Mouse (Mus musculus) hindbrain, postnatal 0 days (tissue): ENCODE data around the gene Itga2b. TPM values are rescaled to one million over a fixed set of nuclear protein-coding genes. Genes with fewer than 3 reads are reported as not detected.
A peak's percentile ranks its signal among the peaks of the same experiment; 100 is the strongest.

Experiments
- ATAC-seq: fragments of 200-750 bp; cut with Nextera tagmentation; 2 replicates; pipeline ENCODE4 v1.8.0; 2017; ENCODE audit warnings: mild to moderate bottlenecking, moderate TSS enrichment, moderate library complexity
- DNase-seq: peaks from one replicate; pipeline ENCODE4 v3.0.0-alpha.2; 2015; ENCODE audit warnings: low spot score
- H3K27ac ChIP-seq: fragments of 300-500 bp; sonication (generic); 2 replicates; pipeline ENCODE4 v1.5.1; 2014; ENCODE audit warnings: mild to moderate bottlenecking
- H3K27me3 ChIP-seq: fragments of 300-500 bp; sonication (generic); 2 replicates; pipeline ENCODE4 v1.6.1; 2014; ENCODE audit warnings: low read length, mixed read lengths; ENCODE audit not compliant: insufficient read depth
- H3K36me3 ChIP-seq: fragments of 300-500 bp; sonication (generic); 2 replicates; pipeline ENCODE4 v1.6.1; 2014; ENCODE audit warnings: low read length, mixed read lengths; ENCODE audit not compliant: insufficient read depth
- H3K4me1 ChIP-seq: fragments of 300-500 bp; sonication (generic); 2 replicates; pipeline ENCODE4 v1.6.1; 2014; ENCODE audit warnings: antibody characterized with exemption, low read length, mixed read lengths; ENCODE audit not compliant: insufficient read depth
- H3K4me2 ChIP-seq: fragments of 300-500 bp; sonication (generic); 2 replicates; pipeline ENCODE4 v1.6.1; 2014; ENCODE audit warnings: low read depth, mild to moderate bottlenecking, low read length, moderate library complexity, mixed read lengths
- H3K4me3 ChIP-seq: fragments of 300-500 bp; sonication (generic); 2 replicates; pipeline ENCODE4 v1.5.1; 2014; ENCODE audit warnings: low read length
- H3K9ac ChIP-seq: fragments of 300-500 bp; sonication (generic); replicated peaks from 2 replicates; pipeline ENCODE4 v1.6.1; 2014; ENCODE audit warnings: mild to moderate bottlenecking, low read length, moderate library complexity, mixed read lengths
- H3K9me3 ChIP-seq: fragments of 300-500 bp; sonication (generic); 2 replicates; pipeline ENCODE4 v1.6.1; 2016; ENCODE audit warnings: low read length, mixed read lengths
- CTCF ChIP-seq: IDR thresholded peaks from 2 replicates; pipeline ENCODE4 v1.5.1; 2016; ENCODE audit warnings: antibody characterized with exemption, control low read depth, low read depth
- WGBS: fragments of 180-500 bp; shearing (Covaris S2); extraction: QIAGEN DNeasy Blood & Tissue Kit; methylation state at CpG from one replicate; pipeline ENCODE4 v1.1.7; 2014; 5-methylcytosine and 5-hydroxymethylcytosine counted together
- polyA plus RNA-seq: library from polyadenylated mRNA; unstranded; fragments of >200 nt; fragmentation: Nextera tagmentation; extraction: Ambion mirVana; gene quantifications from 2 replicates; pipeline ENCODE4 v1.2.1, GENCODE M21; 2015
- total RNA-seq: library from RNA; depleted of rRNA; stranded (reverse); fragments of >200 nt; gene quantifications from 2 replicates; pipeline ENCODE4 v1.2.3, GENCODE M21; 2014

Itga2b gene
- total and polyA plus RNA-seq, 2 experiments from 2014 or later: 3.5 to 13.7 TPM

DNA sequence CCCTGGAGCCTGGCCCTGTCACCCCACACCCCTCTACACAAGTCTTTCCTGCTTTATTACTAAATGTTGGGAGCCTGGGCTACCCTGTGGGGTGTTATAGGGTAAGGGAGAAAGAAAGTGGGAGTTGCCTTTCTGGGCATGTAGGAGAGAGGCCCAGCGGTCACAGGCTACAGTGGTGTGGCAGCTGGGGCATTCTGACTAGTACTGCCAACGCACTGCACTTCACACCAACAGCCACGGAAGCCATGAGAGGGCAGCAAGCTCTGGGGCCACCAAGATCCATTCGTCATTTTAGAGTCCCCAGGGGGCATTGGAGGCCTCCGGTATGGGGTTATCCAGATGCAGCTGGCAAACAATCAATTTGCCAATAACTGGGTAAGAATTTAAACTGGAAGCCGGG, 27.8 kb downstream of the Itga2b start:
- no peak for TF ChIP-seq CTCF
- peaks cover 25% of the 10 kb centered on the region; the same call in 1 of the 2 replicates for H3K4me1 ChIP-seq
- ATAC-seq (no peak), DNase-seq (no peak)
- no peaks in the 10 kb centered on the region for H3K9me3 ChIP-seq
- no peak overlapping the region for H3K9ac ChIP-seq
- no peak overlapping the region for H3K27ac ChIP-seq
- no peak overlapping the region for H3K4me2 ChIP-seq
- WGBS: 82% methylated on average over 6 of the region's 6 CpGs
- H3K36me3 ChIP-seq: peaks cover 38% of the 10 kb centered on the region; the same call in 1 of the 2 replicates
- no peak overlapping the region for H3K4me3 ChIP-seq
- H3K27me3 ChIP-seq: no peaks in the 10 kb centered on the region

DNA sequence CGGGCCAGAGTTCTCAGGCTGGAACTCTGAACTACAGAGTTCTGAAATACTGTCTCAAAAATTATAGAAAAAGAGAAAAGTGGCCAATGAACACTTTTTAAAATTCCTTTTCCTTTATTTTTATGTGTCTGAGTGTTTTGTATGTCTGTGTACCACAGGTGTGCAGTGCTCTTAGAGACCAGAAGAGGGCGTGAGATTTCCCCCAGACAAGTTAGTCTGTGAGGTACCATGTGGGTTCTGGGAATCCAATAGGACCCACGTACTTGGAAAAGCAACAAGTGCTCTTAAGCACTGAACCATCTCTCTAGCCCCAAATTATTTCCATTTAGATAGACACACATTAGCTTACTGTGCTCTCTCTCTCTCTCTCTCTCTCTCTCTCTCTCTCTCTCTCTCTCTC, 28.5 kb downstream of the Itga2b start:
- no peaks in the 10 kb centered on the region for H3K27me3 ChIP-seq
- H3K4me1 ChIP-seq: peaks cover 24% of the 10 kb centered on the region; the same call in 1 of the 2 replicates
- WGBS: 69% methylated on average over 3 of the region's 3 CpGs
- peak; percentile 58 for TF ChIP-seq CTCF
- peaks cover 39% of the 10 kb centered on the region; the same call in 1 of the 2 replicates for H3K36me3 ChIP-seq
- H3K9ac ChIP-seq: no peak overlapping the region
- no peaks in the 10 kb centered on the region for H3K9me3 ChIP-seq
- DNase-seq: peak; percentile 69
- no peak overlapping the region for H3K27ac ChIP-seq
- ATAC-seq: no peak
- no peak overlapping the region for H3K4me3 ChIP-seq
- H3K4me2 ChIP-seq: no peak overlapping the region

DNA sequence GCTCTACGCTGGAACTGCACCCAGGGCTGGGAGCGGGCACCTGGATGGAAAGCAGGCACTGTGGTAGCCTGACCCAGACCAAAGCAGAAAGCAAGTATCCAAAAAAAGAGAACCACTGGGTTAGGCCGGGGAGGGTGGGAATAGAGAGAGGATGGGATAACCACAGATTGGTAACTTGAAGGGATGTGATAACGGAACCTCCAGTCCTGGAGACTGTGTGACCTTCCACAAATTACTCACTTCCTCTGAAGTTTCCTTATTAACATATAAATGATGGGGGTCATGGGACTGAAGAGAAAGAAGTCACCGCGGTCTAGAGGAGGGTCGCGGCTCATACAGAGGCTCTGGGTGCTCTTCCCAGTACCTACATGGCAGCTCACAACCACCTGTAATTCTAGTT, 29.7 kb downstream of the Itga2b start:
- DNase-seq (no peak), ATAC-seq (no peak)
- Histone ChIP-seq H3K9ac (no peak overlapping the region), H3K4me1 (peaks cover 14% of the 10 kb centered on the region; the same call in 1 of the 2 replicates), H3K4me3 (no peak overlapping the region), H3K27ac (no peak overlapping the region), H3K9me3 (no peaks in the 10 kb centered on the region), H3K4me2 (no peak overlapping the region), H3K27me3 (no peaks in the 10 kb centered on the region), H3K36me3 (peaks cover 49% of the 10 kb centered on the region)
- no peak for TF ChIP-seq CTCF
- WGBS: 74% methylated on average over 8 of the region's 8 CpGs

DNA sequence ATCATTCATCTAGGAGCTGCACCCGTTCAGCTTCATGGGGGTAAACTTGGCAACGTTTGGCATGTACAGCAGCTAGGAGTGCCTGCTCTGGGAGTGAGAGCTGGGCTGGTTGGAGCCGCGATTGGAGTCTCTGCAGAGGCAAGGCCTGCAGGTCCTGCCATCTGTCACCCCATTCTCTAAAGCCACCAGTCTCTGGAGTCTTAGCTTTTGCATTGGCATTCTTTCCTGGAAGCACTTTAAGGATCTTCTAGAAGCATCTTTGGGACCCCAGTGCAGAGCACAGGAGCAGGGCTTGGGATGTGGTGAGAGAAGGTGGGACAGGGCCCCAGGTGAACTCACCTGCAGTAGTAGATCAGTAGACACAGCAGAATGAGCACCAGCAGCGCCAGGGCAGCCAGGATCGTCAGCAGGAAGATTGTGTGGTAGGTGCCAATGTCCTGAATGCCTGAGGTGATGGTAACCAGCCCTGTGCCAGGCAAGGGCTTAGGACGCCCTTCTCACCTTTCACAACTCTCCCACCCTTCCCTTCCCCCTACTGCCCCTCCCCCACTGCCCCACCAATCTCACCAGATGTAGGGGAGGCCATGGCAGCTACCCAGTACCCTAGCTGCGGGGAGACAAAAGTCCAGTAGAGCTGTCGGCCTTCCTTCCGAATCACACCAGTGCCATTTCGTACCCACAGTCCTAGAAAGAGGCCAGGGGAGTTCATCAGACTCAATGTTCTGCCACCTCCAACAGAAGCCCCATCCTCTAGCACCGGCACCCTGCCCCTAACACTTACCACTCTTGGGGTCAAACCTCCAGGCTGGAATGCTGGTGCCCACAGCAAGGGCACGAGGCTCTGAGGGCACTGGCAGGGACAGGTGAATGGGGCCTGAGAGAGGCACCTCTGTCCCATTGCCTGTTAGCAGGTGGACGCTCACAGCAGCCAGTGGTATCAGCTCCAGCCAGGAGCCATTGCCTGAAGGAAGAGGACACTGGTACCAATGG, 30.5 kb downstream of the Itga2b start:
- Histone ChIP-seq H3K4me1 (0 out of 2 replicates have a peak, but pooled peaks cover 8% of the 10 kb centered on the region), H3K27ac (no peak overlapping the region), H3K9me3 (no peaks in the 10 kb centered on the region), H3K4me2 (no peak overlapping the region), H3K27me3 (no peaks in the 10 kb centered on the region), H3K9ac (no peak overlapping the region), H3K4me3 (no peak overlapping the region), H3K36me3 (peaks cover 55% of the 10 kb centered on the region)
- ATAC-seq (no peak), DNase-seq (peak; percentile 33)
- no peak for TF ChIP-seq CTCF
- 69% methylated on average over 14 of the region's 14 CpGs for WGBS

DNA sequence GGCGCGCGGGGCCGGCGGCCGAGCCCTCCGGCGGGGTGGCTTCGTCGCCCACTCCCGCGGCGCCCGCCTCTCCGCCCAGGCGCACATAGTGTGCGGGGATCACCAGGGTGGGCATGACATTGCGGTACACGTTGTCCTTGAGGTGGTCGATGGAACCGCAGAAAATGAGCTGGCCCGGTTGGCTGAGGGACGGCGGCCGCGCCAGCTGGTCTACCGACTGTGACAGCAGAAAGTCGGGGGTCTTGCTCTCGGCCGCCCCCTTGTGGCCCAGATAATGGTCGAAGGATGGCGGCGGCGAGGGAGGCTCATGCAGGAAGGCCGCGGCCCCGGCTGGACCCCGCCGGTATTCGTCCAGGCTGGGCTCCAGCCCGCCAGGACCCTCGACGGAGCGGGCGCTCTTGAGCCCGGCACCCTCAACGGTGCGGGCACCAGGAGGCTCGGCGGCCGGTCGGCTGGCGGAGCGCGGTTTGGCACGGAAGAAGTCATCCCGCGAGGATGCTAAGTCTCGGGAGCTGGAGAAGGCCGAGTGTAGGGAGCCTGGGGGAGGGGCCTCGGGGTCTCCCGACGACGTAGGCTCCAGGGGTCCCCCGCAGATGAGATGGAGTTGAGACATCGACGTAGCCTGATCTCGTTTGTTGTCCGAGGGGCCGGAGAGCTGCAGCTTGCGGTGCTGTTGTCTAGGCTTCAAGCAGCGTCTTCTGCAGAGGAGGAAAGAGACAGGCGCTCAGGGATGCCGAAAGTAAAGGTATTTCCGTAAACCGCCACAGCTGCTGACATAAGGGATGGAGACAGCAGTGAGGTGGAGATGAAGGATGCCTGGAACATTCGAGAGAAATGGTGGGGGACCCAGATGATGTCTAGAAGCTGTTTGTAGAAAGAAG, 31.5 kb downstream of the Itga2b start:
- Histone ChIP-seq H3K27ac (peak overlapping the region; percentile 65; the same call in 1 of the 2 replicates), H3K4me3 (peak overlapping the region; percentile 32), H3K4me1 (0 out of 2 replicates have a peak, but pooled peaks cover 8% of the 10 kb centered on the region), H3K9ac (peak overlapping the region; percentile 55; the same call in 1 of the 2 replicates), H3K9me3 (no peaks in the 10 kb centered on the region), H3K4me2 (peak overlapping the region; percentile 69), H3K27me3 (no peaks in the 10 kb centered on the region), H3K36me3 (peaks cover 55% of the 10 kb centered on the region)
- TF ChIP-seq CTCF: peak; percentile 85
- ATAC-seq: peak; percentile 38
- peak; percentile 91 for DNase-seq
- 11% methylated on average over 77 of the region's 77 CpGs for WGBS
